Mouse (Mus musculus) leukemia stem cell, adult 10-12 weeks (primary cell): Measurements from ENCODE around the gene Eef1g. TPM values are rescaled to one million over a fixed set of nuclear protein-coding genes. Genes with fewer than 3 reads are reported as not detected.

Experiments
- polyA plus RNA-seq: library from polyadenylated mRNA; stranded (reverse); fragments of >175 nt; gene quantifications from 2 replicates; pipeline ENCODE4 v1.2.3, GENCODE M21; 2012; ENCODE audit warnings: low replicate concordance

Gene Eef1g
- 34.0 and 130 TPM in 2 replicates for polyA plus RNA-seq

DNA sequence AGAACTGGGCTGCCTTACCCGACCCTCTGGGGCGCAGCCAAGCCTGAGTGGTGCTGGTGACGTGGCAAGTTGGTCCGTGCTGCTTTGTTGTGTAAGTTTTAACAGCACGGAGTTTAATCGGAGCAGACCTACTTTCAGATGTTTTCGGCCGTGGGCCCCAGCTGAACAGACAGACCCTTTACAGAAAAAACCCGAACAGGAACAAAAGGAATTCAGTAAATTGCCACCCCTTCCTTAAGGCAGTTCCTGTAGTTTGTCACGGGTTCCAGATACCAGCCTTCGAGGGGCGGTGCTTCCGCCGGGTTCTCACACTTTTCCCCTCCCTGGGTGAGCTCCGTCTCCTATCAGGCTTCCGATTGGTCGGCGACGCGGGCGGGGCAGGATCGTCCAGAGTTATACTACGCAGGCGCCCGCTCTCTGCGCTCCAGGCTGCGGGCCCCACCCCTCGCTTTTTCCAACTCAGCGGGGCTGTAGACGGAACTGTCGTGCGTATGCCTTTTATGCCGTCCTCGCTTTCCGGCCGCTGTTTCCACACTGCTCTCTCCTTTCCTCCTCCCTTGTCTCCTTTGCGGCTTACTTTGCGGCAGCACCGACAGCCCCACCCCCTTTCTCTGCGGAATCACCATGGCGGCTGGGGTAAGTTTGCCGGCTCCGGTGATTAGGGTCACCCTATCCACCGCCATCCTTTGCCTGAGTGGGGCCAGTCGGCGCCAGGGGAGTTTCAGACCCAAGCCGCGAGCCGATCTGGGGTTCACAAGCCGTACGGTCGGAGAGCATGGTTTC, at the start of gene Eef1g:
Gene Eef1g, plus strand, starts transcription at position 452 of the 783 bp plus-strand sequence.

DNA sequence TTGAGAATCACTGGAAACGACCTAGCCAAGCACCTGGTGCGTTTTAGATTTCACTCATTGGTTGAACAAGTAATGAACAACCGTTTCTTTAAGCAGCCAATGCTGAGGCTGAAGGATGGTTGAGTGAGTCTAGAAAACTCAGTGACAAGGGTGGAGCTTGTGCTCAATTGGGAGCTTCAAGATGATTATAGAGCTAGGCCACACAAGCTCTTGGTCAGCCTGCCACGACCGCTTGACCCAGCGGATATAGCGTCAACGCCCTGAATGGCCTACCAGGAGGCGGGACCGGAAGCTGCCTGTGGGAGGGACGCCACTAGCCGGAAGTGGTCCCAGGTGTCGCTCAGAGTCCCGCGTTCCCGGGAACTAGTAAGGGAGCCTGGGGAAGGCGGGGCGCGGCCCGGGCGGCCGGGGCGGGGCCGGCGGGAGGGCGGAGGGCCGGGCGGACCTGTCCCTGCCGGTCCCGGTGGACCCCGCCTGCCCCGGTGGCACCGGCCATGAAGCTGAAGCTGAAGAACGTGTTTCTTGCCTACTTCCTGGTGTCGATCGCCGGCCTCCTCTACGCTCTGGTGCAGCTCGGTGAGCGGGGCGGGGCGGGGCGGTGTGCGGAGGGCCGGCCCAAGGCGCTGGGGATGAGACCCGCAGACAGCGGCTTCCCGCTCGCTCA, 46.6 kb upstream of the Eef1g start, which contains the start of gene B3gat3:
Gene B3gat3, plus strand, starts transcription at position 302 of the 664 bp plus-strand sequence.

GRCm38 (mm10) chr19:8929224-8930088, 37.4 kb upstream of the Eef1g start, which contains the start of the genes Rom1 and Eml3:
Gene Rom1, minus strand, starts transcription at chr19:8929356.
Gene Eml3, plus strand, starts transcription at chr19:8929552.

GRCm38 (mm10) chr19:8941515-8942217, 25.2 kb upstream of the Eef1g start, which contains the start of gene Mta2:
Gene Mta2, plus strand, starts transcription at chr19:8941875.

DNA sequence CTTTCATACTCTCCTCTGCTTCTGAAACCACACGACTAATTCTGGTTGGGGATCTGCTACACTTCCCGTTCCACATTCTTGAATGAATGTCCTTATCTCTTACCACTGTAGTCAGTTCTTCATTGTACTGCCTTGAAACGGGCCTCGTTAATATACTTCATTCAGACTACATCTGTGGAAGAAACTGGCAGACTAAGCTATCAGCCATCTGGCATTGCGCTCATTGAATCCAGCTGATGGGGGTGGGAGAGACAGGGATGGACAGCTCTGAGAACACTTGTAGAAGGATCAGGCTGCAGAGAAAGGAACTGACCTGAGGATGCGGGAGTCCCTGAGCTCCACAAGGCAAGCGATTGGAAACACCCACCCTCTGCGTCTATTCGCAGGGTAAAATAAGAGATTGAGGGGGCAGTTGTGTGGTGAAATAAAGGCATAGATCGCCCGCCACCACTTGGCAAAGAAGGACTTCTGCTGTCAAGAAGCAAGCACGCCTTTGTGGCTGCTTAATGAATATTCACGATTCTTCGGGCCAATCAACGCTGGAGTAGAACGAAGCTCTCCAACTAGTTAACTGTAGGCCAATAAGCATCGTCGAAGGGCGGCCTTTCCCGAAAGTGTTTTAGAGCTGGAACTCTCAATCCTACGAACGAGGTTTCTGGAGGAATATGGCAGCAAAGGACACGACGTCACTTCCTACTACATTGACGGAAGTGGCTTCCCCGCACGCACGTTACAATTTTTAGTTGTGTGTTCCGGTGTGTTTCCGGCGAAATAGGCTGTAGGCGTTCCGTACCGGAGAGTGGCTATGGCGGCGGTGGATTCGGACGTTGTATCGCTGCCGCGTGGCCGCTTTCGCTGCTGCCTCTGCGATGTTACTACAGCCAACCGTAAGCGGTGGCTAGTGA, 13.5 kb upstream of the Eef1g start, which contains the start of gene Tut1:
Gene Tut1, plus strand, starts transcription at position 713 of the 905 bp plus-strand sequence.

GRCm38 (mm10) chr19:8989066-8989566, 22.3 kb downstream of the Eef1g start, which contains the start of gene Ahnak:
Gene Ahnak, plus strand, starts transcription at chr19:8989284.

Other genes starting within 250 kb of the Eef1g start
- gene Slc3a2, start 243.7 kb upstream of the Eef1g start, polyA plus RNA-seq: 129 and 167 TPM in 2 replicates
- 21.6 and 29.2 TPM in 2 replicates for gene Wdr74, start 231.2 kb upstream of the Eef1g start, polyA plus RNA-seq
- gene 1700092M07Rik, start 226.3 kb upstream of the Eef1g start, polyA plus RNA-seq: not detected in 2 replicates
- 17.5 and 22.6 TPM in 2 replicates for gene Stx5a, start 225.6 kb upstream of the Eef1g start, polyA plus RNA-seq
- 39.0 and 42.9 TPM in 2 replicates for gene Nxf1, start 210.0 kb upstream of the Eef1g start, polyA plus RNA-seq
- 69.6 and 147 TPM in 2 replicates for gene Tmem223, start 196.0 kb upstream of the Eef1g start, polyA plus RNA-seq
- 19.3 and 85.5 TPM in 2 replicates for gene Tmem179b, start 192.6 kb upstream of the Eef1g start, polyA plus RNA-seq
- 47.7 and 56.1 TPM in 2 replicates for gene Taf6l, start 180.6 kb upstream of the Eef1g start, polyA plus RNA-seq
- gene Polr2g, start 168.5 kb upstream of the Eef1g start, polyA plus RNA-seq: 4.5 and 17.9 TPM in 2 replicates
- 0.39 and 2.0 TPM in 2 replicates for gene Zbtb3, start 164.5 kb upstream of the Eef1g start, polyA plus RNA-seq
- 4.0 and 4.6 TPM in 2 replicates for gene Ttc9c, start 147.7 kb upstream of the Eef1g start, polyA plus RNA-seq
- 59.4 and 120 TPM in 2 replicates for gene Hnrnpul2, start 147.0 kb upstream of the Eef1g start, polyA plus RNA-seq
- gene AC129217.1, start 137.3 kb upstream of the Eef1g start, polyA plus RNA-seq: 40.3 and 101 TPM in 2 replicates
- 36.5 and 111 TPM in 2 replicates for gene Bscl2, start 129.6 kb upstream of the Eef1g start, polyA plus RNA-seq
- gene Gng3, start 127.8 kb upstream of the Eef1g start, polyA plus RNA-seq: not detected in 2 replicates
- 0.09 and 0.24 TPM in 2 replicates for gene Lrrn4cl, start 116.3 kb upstream of the Eef1g start, polyA plus RNA-seq
- 78.0 and 79.9 TPM in 2 replicates for gene Ubxn1, start 95.5 kb upstream of the Eef1g start, polyA plus RNA-seq
- 10.7 and 29.9 TPM in 2 replicates for gene Uqcc3, start 86.1 kb upstream of the Eef1g start, polyA plus RNA-seq
- gene Lbhd1, start 83.3 kb upstream of the Eef1g start, polyA plus RNA-seq: 1.7 TPM in 1 of 2 replicates, not detected in the other
- gene Gm49403, start 83.1 kb upstream of the Eef1g start, polyA plus RNA-seq: not detected in 2 replicates
- 12.1 and 24.9 TPM in 2 replicates for gene 1810009A15Rik, start 78.2 kb upstream of the Eef1g start, polyA plus RNA-seq
- 0.92 and 16.1 TPM in 2 replicates for gene Gm49416, start 78.1 kb upstream of the Eef1g start, polyA plus RNA-seq
- gene Ints5, start 74.0 kb upstream of the Eef1g start, polyA plus RNA-seq: 35.0 and 93.2 TPM in 2 replicates
- gene Ganab, start 69.0 kb upstream of the Eef1g start, polyA plus RNA-seq: 35.8 and 36.8 TPM in 2 replicates
- 110 and 144 TPM in 2 replicates for gene B3gat3, start 46.7 kb upstream of the Eef1g start, polyA plus RNA-seq
- gene Rom1, start 37.7 kb upstream of the Eef1g start, polyA plus RNA-seq: 28.2 and 31.8 TPM in 2 replicates
- gene Eml3, start 37.5 kb upstream of the Eef1g start, polyA plus RNA-seq: 92.9 and 101 TPM in 2 replicates
- 33.6 and 60.7 TPM in 2 replicates for gene Mta2, start 25.2 kb upstream of the Eef1g start, polyA plus RNA-seq
- gene Tut1, start 13.2 kb upstream of the Eef1g start, polyA plus RNA-seq: 41.2 and 58.4 TPM in 2 replicates
- 6.4 and 8.8 TPM in 2 replicates for gene Ahnak, start 22.2 kb downstream of the Eef1g start, polyA plus RNA-seq
- gene Scgb1a1, start 120.9 kb downstream of the Eef1g start, polyA plus RNA-seq: not detected in 2 replicates
- gene Asrgl1, start 168.6 kb downstream of the Eef1g start, polyA plus RNA-seq: 25.5 and 77.5 TPM in 2 replicates